Mouse (Mus musculus) heart, postnatal 25 days (tissue): ENCODE measurements around the gene Rab1b. TPM values are rescaled to one million over a fixed set of nuclear protein-coding genes. Genes with fewer than 3 reads are reported as not detected.
"Not testable (repeated sequence)": the region's sequence is repeated elsewhere in the genome, so short reads cannot be mapped to it uniquely, and the experiment has no call there.

Experiments used
- DNase-seq: peaks from one replicate; pipeline ENCODE4 v3.0.0; 2022; ENCODE audit warnings: low spot score
- intact Hi-C: fragments of 180-260 bp; cut with DNase I; formaldehyde crosslinking; loops from one replicate; pipeline ENCODE4 v1.15.1; 2025
- total RNA-seq, 2 experiments: library from RNA; stranded (reverse); gene quantifications; 2 replicates each; pipeline ENCODE4 v1.2.3; 2021

The Rab1b gene
- total RNA-seq, 2 experiments from 2014 or later = 178 to 189 TPM

GRCm38 (mm10) chr19:5098363-5099143 is 8.3 kb downstream of the Rab1b start, which contains the start of gene Cnih2:
Gene Cnih2 (minus strand): TSS chr19:5098521.
- intact Hi-C loops = no loop called here
- peak; percentile 38 for DNase-seq

GRCm38 (mm10) chr19:5097521-5098362 is 9.1 kb downstream of the Rab1b start:
- intact Hi-C loops = no loop called here

GRCm38 (mm10) chr19:5095887-5096474 is 10.9 kb downstream of the Rab1b start:
- intact Hi-C loops = loop anchor here (2.0 kb wide), 1 partner anchor 43 kb away; no protein-coding TSS in a partner anchor
- DNase-seq = no peak

More at GRCm38 (mm10) chr19:5097521-5098362, 9.1 kb downstream of the Rab1b start:
- no peak for DNase-seq

- DNase-seq = no peak
- intact Hi-C loops = loop anchor here (2.0 kb wide), 1 partner anchor 44 kb away; no protein-coding TSS in a partner anchor
Observed at GRCm38 (mm10) chr19:5094746-5095417, 12.0 kb downstream of the Rab1b start.

GRCm38 (mm10) chr19:5094243-5094632 is 12.6 kb downstream of the Rab1b start:
- DNase-seq = peak; percentile 70
- intact Hi-C loops = loop anchor here (2.0 kb wide), 1 partner anchor 45 kb away; no protein-coding TSS in a partner anchor

GRCm38 (mm10) chr19:5093481-5094242 is 13.2 kb downstream of the Rab1b start:
- no peak for DNase-seq
- intact Hi-C loops = loop anchor here (2.0 kb wide), 1 partner anchor 45 kb away; no protein-coding TSS in a partner anchor

- DNase-seq = no peak
- intact Hi-C loops = no loop called here
Observed at GRCm38 (mm10) chr19:5092083-5092482, 14.8 kb downstream of the Rab1b start.

- intact Hi-C loops = loop anchor here (2.0 kb wide), 1 partner anchor 17 kb away; the partner anchor contains the start of gene Rab1b
- DNase-seq = no peak
Observed at GRCm38 (mm10) chr19:5089324-5089723, 17.5 kb downstream of the Rab1b start.

- peak; percentile 94 for DNase-seq
- intact Hi-C loops = loop anchor here (2.0 kb wide), 1 partner anchor 19 kb away; the partner anchor contains the start of gene Rab1b
Observed at GRCm38 (mm10) chr19:5087884-5088728, 18.8 kb downstream of the Rab1b start, which contains the start of gene Yif1a. Gene Yif1a (plus strand): TSS chr19:5088538.

- DNase-seq, intact Hi-C loops: not testable (repeated sequence)
Observed at GRCm38 (mm10) chr19:5086533-5086932, 20.3 kb downstream of the Rab1b start.

- intact Hi-C loops = no loop called here
- DNase-seq = no peak
Observed at GRCm38 (mm10) chr19:5085145-5085863, 21.6 kb downstream of the Rab1b start, which contains the start of gene Tmem151a. Gene Tmem151a (minus strand): TSS chr19:5085531.

- no peak for DNase-seq
- intact Hi-C loops = loop anchor here (5.0 kb wide), 1 partner anchor 37 kb away; no protein-coding TSS in a partner anchor
Observed at GRCm38 (mm10) chr19:5084834-5085144, 22.1 kb downstream of the Rab1b start.

GRCm38 (mm10) chr19:5083961-5084833 is 22.7 kb downstream of the Rab1b start:
- intact Hi-C loops = loop anchor here (5.0 kb wide), 1 partner anchor 37 kb away; no protein-coding TSS in a partner anchor
- no peak for DNase-seq

- intact Hi-C loops = loop anchor here (5.0 kb wide), 1 partner anchor 35 kb away; no protein-coding TSS in a partner anchor
Observed at GRCm38 (mm10) chr19:5082596-5082995, 24.3 kb downstream of the Rab1b start.

GRCm38 (mm10) chr19:5082005-5082404 is 24.9 kb downstream of the Rab1b start:
- intact Hi-C loops = loop anchor here (5.0 kb wide), 1 partner anchor 35 kb away; no protein-coding TSS in a partner anchor
- DNase-seq = no peak

More at GRCm38 (mm10) chr19:5082596-5082995, 24.3 kb downstream of the Rab1b start:
- DNase-seq = no peak

- DNase-seq = no peak
- intact Hi-C loops = no loop called here
Observed at GRCm38 (mm10) chr19:5079279-5079678, 27.6 kb downstream of the Rab1b start.
